Mouse (Mus musculus): ENCODE measurements around the gene Gpank1. TPM values are rescaled to one million over a fixed set of nuclear protein-coding genes. Genes with fewer than 3 reads are reported as not detected.

Gene Gpank1
- total RNA-seq, 2 experiments from 2014 or later, result 8.5 to 8.7 TPM

GRCm38 (mm10) chr17:35146139-35146538, 24.9 kb downstream of the Gpank1 start:
- Histone ChIP-seq H3K27ac (no peak overlapping the region), H3K4me3 (no peak overlapping the region)
- intact Hi-C loops (cut with DNase I), result no loop called here
- no peak for DNase-seq
- no peak for TF ChIP-seq CTCF (IDR thresholded peaks at IDR 0.05)

GRCm38 (mm10) chr17:35147348-35147747, 26.1 kb downstream of the Gpank1 start:
- no peak for DNase-seq
- intact Hi-C loops (cut with DNase I), result no loop called here
- Histone ChIP-seq H3K27ac (no peak overlapping the region), H3K4me3 (no peak overlapping the region)
- no peak for TF ChIP-seq CTCF (IDR thresholded peaks at IDR 0.05)

DNA sequence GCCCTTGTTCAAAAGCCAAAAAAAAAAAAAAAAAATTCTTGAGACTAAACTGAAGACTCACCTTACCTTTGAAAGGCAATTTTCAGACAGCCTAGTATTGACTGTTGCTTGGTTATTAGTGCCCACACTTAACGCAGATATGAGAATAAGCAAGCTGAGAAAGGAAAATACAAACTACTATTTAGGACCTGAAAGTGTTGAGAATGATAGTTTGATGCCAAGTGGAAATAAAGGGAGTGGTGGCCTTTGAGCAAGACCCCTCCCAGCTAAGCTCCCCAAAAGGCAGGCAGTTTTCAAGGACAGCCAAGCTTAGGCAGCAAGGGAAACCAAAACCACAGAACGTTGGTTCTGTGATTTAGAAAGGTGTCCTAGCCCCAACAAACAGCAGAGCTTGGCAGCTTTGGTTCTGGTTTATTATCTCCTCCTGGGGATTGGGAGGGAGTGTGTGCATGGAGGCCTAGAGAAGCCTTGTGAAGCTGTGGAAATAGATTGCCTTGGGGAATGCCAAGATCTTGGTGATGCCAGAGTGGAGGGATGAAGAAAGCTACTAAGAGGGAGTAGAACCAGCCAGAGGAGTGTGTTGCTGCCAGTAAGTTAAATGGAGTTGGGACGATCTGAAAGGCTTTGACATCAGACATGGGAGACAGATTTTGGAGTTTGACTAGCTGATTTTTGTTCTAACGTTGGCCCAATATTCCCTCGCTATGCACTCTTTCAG, 26.8 kb downstream of the Gpank1 start:
- Histone ChIP-seq H3K4me3 (no peak overlapping the region), H3K27ac (peak overlapping the region; percentile 8; the same call in 1 of the 2 replicates)
- no peak for TF ChIP-seq CTCF (IDR thresholded peaks at IDR 0.05)
- intact Hi-C loops (cut with DNase I), result no loop called here
- DNase-seq, result no peak

DNA sequence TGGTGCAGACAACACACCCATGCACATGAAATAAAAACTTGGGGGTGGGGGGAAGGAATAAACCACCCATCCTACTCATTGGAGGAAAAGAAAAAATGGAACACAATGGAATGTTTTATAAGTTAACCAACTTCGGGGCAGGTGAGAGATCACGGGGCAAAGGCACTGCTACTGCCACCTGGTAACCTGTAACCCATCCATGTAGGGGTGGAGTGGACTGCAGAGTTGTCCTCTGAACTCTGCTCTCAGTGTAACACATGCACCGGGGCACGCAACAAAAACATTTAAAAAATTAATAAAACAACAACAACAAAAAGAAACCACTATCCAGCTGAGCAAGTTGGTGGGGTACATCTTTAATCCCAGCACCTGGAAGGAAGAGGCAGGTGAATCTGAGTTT, 30.9 kb downstream of the Gpank1 start:
- no peak overlapping the region for H3K27ac ChIP-seq
- DNase-seq, result no peak
- H3K4me3 ChIP-seq, result no peak overlapping the region
- no peak for TF ChIP-seq CTCF (IDR thresholded peaks at IDR 0.05)
- intact Hi-C loops (cut with DNase I), result no loop called here

- Histone ChIP-seq H3K4me3 (no peak overlapping the region), H3K27ac (no peak overlapping the region)
- no peak for DNase-seq
- intact Hi-C loops (cut with DNase I), result no loop called here
- no peak for TF ChIP-seq CTCF (IDR thresholded peaks at IDR 0.05)
Measured at GRCm38 (mm10) chr17:35153077-35153476, 31.8 kb downstream of the Gpank1 start.

DNA sequence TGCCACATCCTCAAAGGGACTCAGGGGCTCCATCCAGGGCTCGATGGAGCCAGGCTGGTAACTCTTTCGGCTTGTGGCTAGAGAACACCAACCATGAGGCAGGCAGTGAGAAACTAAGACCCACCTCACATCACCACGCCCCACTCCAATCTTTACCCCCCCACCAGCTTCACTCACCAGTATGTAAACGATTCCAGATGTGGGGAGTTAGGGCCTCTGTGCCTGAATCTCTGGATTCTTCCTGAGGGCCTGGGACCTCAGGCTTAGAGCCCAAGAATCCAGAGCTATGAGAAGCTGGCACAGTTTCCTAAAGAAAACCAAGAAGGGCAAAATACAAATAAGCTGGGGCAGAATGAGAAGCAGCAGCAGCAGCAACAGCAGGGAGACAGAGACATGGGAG, 32.7 kb downstream of the Gpank1 start:
- Histone ChIP-seq H3K4me3 (no peak overlapping the region), H3K27ac (no peak overlapping the region)
- intact Hi-C loops (cut with DNase I), result no loop called here
- TF ChIP-seq CTCF (IDR thresholded peaks at IDR 0.05), result no peak
- DNase-seq, result no peak

GRCm38 (mm10) chr17:35154616-35155015, 33.4 kb downstream of the Gpank1 start:
- no peak for TF ChIP-seq CTCF (IDR thresholded peaks at IDR 0.05)
- no peak for DNase-seq
- Histone ChIP-seq H3K4me3 (no peak overlapping the region), H3K27ac (no peak overlapping the region)
- intact Hi-C loops (cut with DNase I), result no loop called here

DNA sequence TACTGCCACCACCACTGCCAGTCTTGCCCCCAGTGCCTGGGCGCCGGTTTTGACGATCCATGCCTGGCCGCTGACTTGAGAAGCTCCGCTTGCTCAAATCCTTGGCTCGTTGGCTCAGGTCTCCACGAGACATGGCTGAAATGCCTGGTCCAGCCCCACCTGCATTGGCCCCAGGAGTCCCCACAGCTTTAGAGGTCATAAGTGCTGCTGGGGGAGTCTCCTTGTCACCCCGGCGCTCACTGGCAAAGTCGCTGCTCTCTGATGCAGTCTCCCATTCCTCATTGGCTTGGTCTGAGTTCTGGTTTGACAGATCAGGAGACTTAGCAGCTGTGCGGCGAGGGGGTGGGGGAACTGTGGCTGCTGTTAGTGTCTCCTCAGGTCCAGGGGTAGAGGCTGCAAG, 34.2 kb downstream of the Gpank1 start:
- intact Hi-C loops (cut with DNase I), result no loop called here
- no peak for TF ChIP-seq CTCF (IDR thresholded peaks at IDR 0.05)
- Histone ChIP-seq H3K27ac (no peak overlapping the region), H3K4me3 (no peak overlapping the region)
- no peak for DNase-seq

DNA sequence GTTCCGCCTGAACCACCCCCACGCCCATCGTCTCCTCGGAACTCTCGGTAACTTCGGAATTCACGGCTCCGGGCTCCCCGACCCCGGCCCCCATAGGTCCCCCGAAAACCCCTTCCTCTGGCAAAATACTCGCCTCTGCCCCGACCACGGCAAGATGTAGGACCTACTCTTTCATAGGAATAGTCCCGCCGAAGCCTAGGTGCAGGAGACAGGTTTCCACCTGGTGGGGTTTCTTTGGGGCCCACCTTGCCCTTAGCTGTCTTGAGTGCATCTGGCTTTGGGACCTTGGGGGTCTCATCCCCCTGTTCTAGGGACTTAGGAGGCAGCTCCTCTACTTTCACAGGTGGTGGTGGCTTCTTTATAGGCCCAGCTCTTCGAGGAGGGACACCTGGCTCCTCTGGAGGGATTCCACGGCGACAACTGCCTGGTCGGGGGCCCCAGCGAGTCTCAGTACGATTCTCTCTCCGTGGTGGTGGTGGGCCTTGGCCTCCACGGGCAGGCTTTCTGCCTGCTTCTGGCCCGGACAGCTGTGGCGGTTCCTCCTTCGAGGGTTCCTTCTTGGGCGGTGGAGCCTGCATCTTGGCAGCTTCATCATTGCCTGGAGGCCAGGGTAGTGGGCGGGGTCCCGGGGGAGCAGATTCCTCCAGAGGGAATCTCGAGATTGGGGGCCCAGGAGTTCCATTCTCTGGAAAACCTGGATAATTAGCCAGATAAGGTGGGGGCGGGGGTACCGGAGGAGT, 35.4 kb downstream of the Gpank1 start:
- intact Hi-C loops (cut with DNase I), result no loop called here
- no peak for DNase-seq
- H3K4me3 ChIP-seq, result no peak overlapping the region
- H3K27ac ChIP-seq, result no peak overlapping the region
- TF ChIP-seq CTCF (IDR thresholded peaks at IDR 0.05), result no peak

- TF ChIP-seq CTCF (IDR thresholded peaks at IDR 0.05), result no peak
- DNase-seq, result no peak
- Histone ChIP-seq H3K27ac (no peak overlapping the region), H3K4me3 (no peak overlapping the region)
- intact Hi-C loops (cut with DNase I), result no loop called here
Measured at GRCm38 (mm10) chr17:35157254-35157653, 36.0 kb downstream of the Gpank1 start.

DNA sequence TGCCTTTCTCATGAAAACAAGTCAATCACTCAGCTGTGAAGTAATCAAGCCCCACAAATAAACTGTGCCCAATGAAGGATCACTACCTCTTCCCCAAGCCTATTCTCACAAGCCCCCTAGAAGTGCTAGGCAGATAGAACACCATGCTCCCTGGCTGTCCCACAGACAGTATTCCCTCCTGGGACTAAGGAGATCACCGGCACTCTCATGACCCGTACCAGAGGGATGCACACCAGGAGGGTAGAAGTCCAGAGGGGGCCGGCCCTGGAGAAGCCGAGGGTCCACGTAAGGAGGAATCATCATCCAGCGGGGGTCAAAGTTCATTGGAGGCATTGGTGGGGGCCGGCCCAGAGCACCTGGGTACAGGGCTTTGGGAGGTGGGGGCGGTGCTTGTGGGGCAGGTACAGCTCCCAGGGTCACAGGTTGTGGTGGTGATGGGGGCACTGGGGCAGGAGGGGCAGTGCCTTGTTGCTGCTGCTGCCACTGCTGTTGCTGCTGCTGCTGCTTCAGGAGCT, 36.5 kb downstream of the Gpank1 start:
- no peak for TF ChIP-seq CTCF (IDR thresholded peaks at IDR 0.05)
- no peak for DNase-seq
- H3K4me3 ChIP-seq, result no peak overlapping the region
- intact Hi-C loops (cut with DNase I), result no loop called here
- H3K27ac ChIP-seq, result no peak overlapping the region

GRCm38 (mm10) chr17:35158850-35159593, 37.8 kb downstream of the Gpank1 start:
- no peak for TF ChIP-seq CTCF (IDR thresholded peaks at IDR 0.05)
- intact Hi-C loops (cut with DNase I), result no loop called here
- H3K4me3 ChIP-seq, result no peak overlapping the region
- DNase-seq, result no peak
- H3K27ac ChIP-seq, result no peak overlapping the region

GRCm38 (mm10) chr17:35159638-35160037, 38.4 kb downstream of the Gpank1 start:
- Histone ChIP-seq H3K27ac (no peak overlapping the region), H3K4me3 (no peak overlapping the region)
- no peak for TF ChIP-seq CTCF (IDR thresholded peaks at IDR 0.05)
- no peak for DNase-seq
- intact Hi-C loops (cut with DNase I), result no loop called here
